Mouse (Mus musculus) midbrain, embryonic 16.5 days (tissue): ENCODE measurements around the gene Acvr1. TPM values are rescaled to one million over a fixed set of nuclear protein-coding genes. Genes with fewer than 3 reads are reported as not detected.

ENCODE experiments used
- ATAC-seq: fragments of 200-750 bp; cut with Nextera tagmentation; 2 replicates; pipeline ENCODE4 v1.8.0; 2017; ENCODE audit warnings: moderate TSS enrichment
- H3K27ac ChIP-seq: fragments of 300-500 bp; sonication (generic); 2 replicates; pipeline ENCODE4 v1.5.1; 2014; ENCODE audit warnings: mild to moderate bottlenecking, low read length, mixed read lengths
- H3K27me3 ChIP-seq: fragments of 300-500 bp; sonication (generic); 2 replicates; pipeline ENCODE4 v1.6.1; 2014; ENCODE audit warnings: low read depth, low read length, mixed read lengths; ENCODE audit not compliant: control insufficient read depth, insufficient read depth
- H3K36me3 ChIP-seq: fragments of 300-500 bp; sonication (generic); 2 replicates; pipeline ENCODE4 v1.6.1; 2014; ENCODE audit warnings: mild to moderate bottlenecking, low read length, moderate library complexity, mixed read lengths; ENCODE audit not compliant: control insufficient read depth, insufficient read depth
- H3K4me1 ChIP-seq: fragments of 300-500 bp; sonication (generic); 2 replicates; pipeline ENCODE4 v1.6.1; 2014; ENCODE audit warnings: mild to moderate bottlenecking, low read length, mixed read lengths; ENCODE audit not compliant: control insufficient read depth, insufficient read depth
- H3K4me2 ChIP-seq: fragments of 300-500 bp; sonication (generic); 2 replicates; pipeline ENCODE4 v1.6.1; 2014; ENCODE audit warnings: mild to moderate bottlenecking, low read length, mixed read lengths
- H3K4me3 ChIP-seq: fragments of 300-500 bp; sonication (generic); 2 replicates; pipeline ENCODE4 v1.5.1; 2014; ENCODE audit warnings: low read depth, mild to moderate bottlenecking, low read length, moderate library complexity, mixed read lengths
- H3K9ac ChIP-seq: fragments of 300-500 bp; sonication (generic); 2 replicates; pipeline ENCODE4 v1.6.1; 2014; ENCODE audit warnings: low read depth, low read length, mixed read lengths
- H3K9me3 ChIP-seq: fragments of 300-500 bp; sonication (generic); replicated peaks from 2 replicates; pipeline ENCODE4 v1.6.1; 2014; ENCODE audit warnings: mild to moderate bottlenecking, low read length, mixed read lengths; ENCODE audit not compliant: control insufficient read depth, poor library complexity, severe bottlenecking
- whole genome bisulfite sequencing: fragments of 180-500 bp; shearing (Covaris S2); extraction: QIAGEN DNeasy Blood & Tissue Kit; methylation state at CpG from one replicate; pipeline ENCODE4 v1.1.7; 2014; 5-methylcytosine and 5-hydroxymethylcytosine counted together
- polyA plus RNA-seq: library from polyadenylated mRNA; unstranded; fragments of >200 nt; fragmentation: Nextera tagmentation; extraction: Ambion mirVana; gene quantifications from 2 replicates; pipeline ENCODE4 v1.2.1, GENCODE M21; 2015

Acvr1 gene
- polyA plus RNA-seq, 1 experiment from 2014 or later, result 4.4 TPM

GRCm38 (mm10) chr2:58520727-58521126 lies 46.2 kb downstream of the Acvr1 start:
- ATAC-seq, result no peak
- no peaks in the 10 kb centered on the region for H3K36me3 ChIP-seq
- no peak overlapping the region for H3K4me3 ChIP-seq
- H3K4me2 ChIP-seq, result no peak overlapping the region
- H3K4me1 ChIP-seq, result peaks cover 7% of the 10 kb centered on the region; the same call in 1 of the 2 replicates
- no peak overlapping the region for H3K27ac ChIP-seq
- H3K9ac ChIP-seq, result no peak overlapping the region
- 97% methylated on average over 9 of the region's 9 CpGs for WGBS
- no peaks in the 10 kb centered on the region for H3K27me3 ChIP-seq
- no peaks in the 10 kb centered on the region for H3K9me3 ChIP-seq

- H3K9ac ChIP-seq, result no peak overlapping the region
- H3K27me3 ChIP-seq, result no peaks in the 10 kb centered on the region
- H3K4me2 ChIP-seq, result no peak overlapping the region
- peaks cover 7% of the 10 kb centered on the region; the same call in 1 of the 2 replicates for H3K4me1 ChIP-seq
- no peaks in the 10 kb centered on the region for H3K36me3 ChIP-seq
- H3K4me3 ChIP-seq, result no peak overlapping the region
- no peaks in the 10 kb centered on the region for H3K9me3 ChIP-seq
- 92% methylated on average over 1 of the region's 1 CpGs for WGBS
- ATAC-seq, result no peak
- H3K27ac ChIP-seq, result no peak overlapping the region
Measured at GRCm38 (mm10) chr2:58518517-58518916, 48.4 kb downstream of the Acvr1 start.

- no peak overlapping the region for H3K4me2 ChIP-seq
- peaks cover 5% of the 10 kb centered on the region; the same call in 1 of the 2 replicates for H3K4me1 ChIP-seq
- no peaks in the 10 kb centered on the region for H3K9me3 ChIP-seq
- no peak overlapping the region for H3K27ac ChIP-seq
- H3K9ac ChIP-seq, result no peak overlapping the region
- H3K4me3 ChIP-seq, result no peak overlapping the region
- no peak for ATAC-seq
- no peaks in the 10 kb centered on the region for H3K36me3 ChIP-seq
- WGBS, result 84% methylated on average over 6 of the region's 6 CpGs
- H3K27me3 ChIP-seq, result no peaks in the 10 kb centered on the region
Measured at GRCm38 (mm10) chr2:58516920-58517319, 50.0 kb downstream of the Acvr1 start.

GRCm38 (mm10) chr2:58516000-58516399 lies 51.0 kb downstream of the Acvr1 start:
- 0 out of 2 replicates have a peak, but pooled peaks have one; percentile 41 for ATAC-seq
- H3K36me3 ChIP-seq, result no peaks in the 10 kb centered on the region
- no peak overlapping the region for H3K9ac ChIP-seq
- WGBS, result 46% methylated on average over 15 of the region's 15 CpGs
- H3K4me1 ChIP-seq, result peaks cover 5% of the 10 kb centered on the region; the same call in 1 of the 2 replicates
- no peaks in the 10 kb centered on the region for H3K9me3 ChIP-seq
- no peak overlapping the region for H3K4me3 ChIP-seq
- 0 out of 2 replicates have a peak overlapping the region, but pooled peaks have one; percentile 17 for H3K4me2 ChIP-seq
- H3K27me3 ChIP-seq, result no peaks in the 10 kb centered on the region
- no peak overlapping the region for H3K27ac ChIP-seq

GRCm38 (mm10) chr2:58514489-58514888 lies 52.5 kb downstream of the Acvr1 start:
- Histone ChIP-seq H3K9me3 (no peaks in the 10 kb centered on the region), H3K27me3 (no peaks in the 10 kb centered on the region), H3K9ac (no peak overlapping the region), H3K4me3 (no peak overlapping the region), H3K36me3 (no peaks in the 10 kb centered on the region), H3K4me1 (peaks cover 5% of the 10 kb centered on the region; the same call in 1 of the 2 replicates), H3K27ac (no peak overlapping the region), H3K4me2 (no peak overlapping the region)
- 92% methylated on average over 11 of the region's 11 CpGs for WGBS
- ATAC-seq, result no peak

GRCm38 (mm10) chr2:58513212-58513611 lies 53.7 kb downstream of the Acvr1 start:
- Histone ChIP-seq H3K9ac (no peak overlapping the region), H3K4me3 (no peak overlapping the region), H3K27ac (no peak overlapping the region), H3K27me3 (no peaks in the 10 kb centered on the region), H3K9me3 (no peaks in the 10 kb centered on the region), H3K4me2 (no peak overlapping the region), H3K36me3 (no peaks in the 10 kb centered on the region), H3K4me1 (peaks cover 5% of the 10 kb centered on the region; the same call in 1 of the 2 replicates)
- 84% methylated on average over 3 of the region's 3 CpGs for WGBS
- no peak for ATAC-seq

GRCm38 (mm10) chr2:58510192-58510591 lies 56.8 kb downstream of the Acvr1 start:
- ATAC-seq, result no peak
- no peaks in the 10 kb centered on the region for H3K36me3 ChIP-seq
- no peaks in the 10 kb centered on the region for H3K27me3 ChIP-seq
- no peak overlapping the region for H3K4me3 ChIP-seq
- H3K9ac ChIP-seq, result no peak overlapping the region
- no peaks in the 10 kb centered on the region for H3K9me3 ChIP-seq
- no peak overlapping the region for H3K27ac ChIP-seq
- no peaks in the 10 kb centered on the region for H3K4me1 ChIP-seq
- WGBS, result 75% methylated on average over 8 of the region's 8 CpGs
- H3K4me2 ChIP-seq, result no peak overlapping the region

- Histone ChIP-seq H3K9me3 (no peaks in the 10 kb centered on the region), H3K36me3 (no peaks in the 10 kb centered on the region), H3K4me3 (no peak overlapping the region), H3K27ac (no peak overlapping the region), H3K4me2 (no peak overlapping the region), H3K27me3 (no peaks in the 10 kb centered on the region), H3K4me1 (no peaks in the 10 kb centered on the region), H3K9ac (no peak overlapping the region)
- WGBS, result 84% methylated on average over 9 of the region's 9 CpGs
- no peak for ATAC-seq
Measured at GRCm38 (mm10) chr2:58505306-58506090, 61.5 kb downstream of the Acvr1 start.

- no peaks in the 10 kb centered on the region for H3K4me1 ChIP-seq
- H3K4me2 ChIP-seq, result no peak overlapping the region
- no peaks in the 10 kb centered on the region; the same call in 1 of the 2 replicates for H3K36me3 ChIP-seq
- no peak for ATAC-seq
- no peak overlapping the region for H3K9ac ChIP-seq
- 79% methylated on average over 8 of the region's 8 CpGs for WGBS
- no peaks in the 10 kb centered on the region for H3K27me3 ChIP-seq
- H3K9me3 ChIP-seq, result no peaks in the 10 kb centered on the region
- H3K27ac ChIP-seq, result no peak overlapping the region
- no peak overlapping the region for H3K4me3 ChIP-seq
Measured at GRCm38 (mm10) chr2:58496647-58497410, 70.1 kb downstream of the Acvr1 start.
